Mouse (Mus musculus): Measurements from ENCODE around the gene Ppy.

Gene Ppy

DNA sequence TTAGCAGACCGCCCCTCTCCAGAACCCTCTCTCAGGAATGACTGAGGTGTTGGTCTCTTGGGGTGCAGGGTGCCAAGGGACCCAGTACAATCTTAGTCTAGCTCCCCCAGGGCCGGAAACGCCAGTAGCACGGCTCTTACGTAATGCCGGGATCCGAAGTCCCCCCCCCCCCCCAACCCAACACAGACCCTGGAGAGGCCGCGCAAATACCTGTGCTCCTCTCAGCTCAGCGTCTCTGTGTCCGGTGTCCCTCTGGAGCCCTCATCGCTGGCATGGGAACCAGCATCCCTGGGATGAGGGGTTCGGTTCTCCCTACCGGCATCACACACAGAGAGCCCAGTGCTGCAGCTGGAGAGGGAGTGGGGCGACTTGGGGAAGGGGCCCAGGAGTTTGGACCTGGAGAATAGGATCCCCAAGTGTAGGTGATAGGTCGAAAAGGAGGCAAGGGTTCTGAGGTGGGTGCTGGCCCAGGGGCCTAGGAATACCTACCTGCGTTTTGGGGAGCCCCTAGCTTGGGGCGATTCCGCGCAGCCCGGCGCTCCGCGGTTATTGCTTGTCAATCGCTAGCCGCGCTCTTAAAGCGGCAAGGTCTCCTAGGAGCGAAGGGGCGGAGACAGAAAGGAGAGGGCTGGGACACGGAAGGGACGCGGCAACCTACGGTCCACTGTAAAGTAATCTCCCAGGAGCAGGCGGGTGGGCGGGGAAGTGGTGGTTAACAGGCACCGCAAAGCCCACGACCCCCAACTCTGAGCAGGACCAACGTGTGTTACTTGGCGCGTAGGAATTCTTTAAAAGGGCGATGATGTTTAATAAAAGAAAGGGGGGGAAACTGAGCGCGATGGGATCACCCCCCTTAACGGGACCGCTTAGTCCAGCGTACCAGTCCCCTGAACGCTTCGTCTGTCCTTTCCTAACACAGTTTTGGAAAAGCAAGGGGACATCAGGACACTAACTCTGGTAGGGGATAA is 12.9 kb downstream of the Ppy start, which contains the start of gene Mpp2:
TSS of gene Mpp2 (minus strand) at position 585 of the 968 bp plus-strand sequence.
- DNase-seq: peak; percentile 70

DNA sequence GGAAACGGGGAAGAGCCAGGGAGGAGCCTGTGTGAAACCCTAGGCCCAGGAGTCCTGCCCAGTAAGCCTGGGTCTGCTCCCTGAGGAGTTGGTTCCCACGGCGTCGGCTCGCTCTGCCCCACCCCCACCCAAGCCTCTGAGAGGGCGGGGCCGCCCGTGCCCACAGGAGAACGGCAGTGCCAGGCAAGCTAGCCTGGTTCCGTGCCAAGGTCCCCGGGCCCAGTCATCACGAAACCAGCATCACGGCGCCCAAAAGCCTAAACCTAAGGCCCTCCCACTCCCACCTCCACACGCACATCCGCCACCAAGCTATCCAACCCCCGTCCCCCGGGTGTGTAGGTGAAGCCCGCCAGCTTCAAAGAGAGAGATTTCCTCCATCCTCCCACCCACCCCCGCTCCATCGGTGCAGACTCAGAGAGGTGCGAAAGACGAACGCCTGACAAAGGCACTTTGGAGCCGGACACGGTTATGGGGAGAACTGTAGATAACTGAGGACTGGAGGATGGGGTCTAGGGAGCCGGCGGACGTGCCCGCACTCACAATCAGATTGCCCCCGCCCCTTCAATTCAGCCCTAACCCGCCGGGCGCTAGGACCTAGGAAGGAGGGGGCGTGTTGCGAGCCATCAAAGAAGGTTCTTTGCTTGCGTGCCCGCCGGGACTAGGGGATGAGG is 13.9 kb downstream of the Ppy start:
- peak; percentile 84 for DNase-seq

DNA sequence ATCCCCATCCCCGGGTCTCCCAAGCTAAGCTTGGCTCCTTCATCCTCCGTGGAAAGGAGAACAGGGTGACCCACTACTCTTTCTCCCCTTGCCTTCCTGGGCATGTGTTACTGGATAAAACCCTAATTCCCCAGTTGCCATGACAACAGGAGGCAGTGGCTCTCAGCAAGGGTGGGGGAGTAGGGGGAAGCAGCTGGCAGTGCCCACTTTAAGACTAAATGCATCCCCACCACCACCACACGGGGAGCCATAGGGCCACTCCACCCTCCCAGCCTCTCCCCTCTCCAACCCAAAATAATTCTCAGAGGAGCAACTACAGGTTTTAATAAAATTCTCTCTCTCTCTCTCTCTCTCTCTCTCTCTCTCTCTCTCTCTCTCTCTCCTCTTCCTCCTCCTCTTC is 14.8 kb downstream of the Ppy start:
- DNase-seq: peak; percentile 74

DNA sequence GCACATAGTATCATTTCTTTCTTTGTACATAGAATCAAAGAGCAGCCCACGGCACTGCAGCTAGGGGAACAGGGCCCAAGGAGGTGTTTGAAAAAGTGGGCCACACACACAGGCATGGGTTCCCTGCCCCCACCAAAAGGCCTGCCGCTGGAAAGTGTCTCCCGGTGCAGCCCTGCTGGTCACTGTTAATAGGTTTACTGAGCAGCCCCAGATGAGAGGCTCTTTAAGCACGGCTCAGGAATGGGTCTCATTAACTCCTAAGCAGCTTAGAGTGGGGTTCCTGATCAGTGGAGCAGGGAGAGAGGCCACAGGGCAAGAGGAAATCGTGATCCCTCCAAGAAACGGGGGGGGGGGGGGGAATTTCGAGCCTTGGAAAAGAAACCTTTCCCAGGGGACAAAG is 17.0 kb downstream of the Ppy start:
- no peak for DNase-seq

DNA sequence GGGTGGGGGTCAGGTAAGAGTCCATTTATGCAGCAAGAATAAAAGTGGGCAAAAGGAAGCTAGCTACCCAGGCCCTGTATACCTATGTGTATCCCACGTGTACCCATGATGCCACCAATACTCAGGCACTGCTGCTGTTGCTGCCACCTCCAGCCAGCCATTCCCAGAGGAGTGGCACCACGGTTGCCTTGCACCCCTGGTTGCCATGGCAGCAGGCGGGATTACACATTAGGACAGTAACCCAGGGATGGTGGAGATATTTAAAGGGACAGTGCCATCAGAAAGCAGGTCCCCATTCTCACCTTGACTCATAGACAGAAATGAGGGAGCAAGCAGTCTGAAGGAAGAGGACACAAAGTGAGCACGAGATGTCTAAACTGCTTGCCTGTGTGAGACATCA is 17.9 kb downstream of the Ppy start:
- peak; percentile 40 for DNase-seq

DNA sequence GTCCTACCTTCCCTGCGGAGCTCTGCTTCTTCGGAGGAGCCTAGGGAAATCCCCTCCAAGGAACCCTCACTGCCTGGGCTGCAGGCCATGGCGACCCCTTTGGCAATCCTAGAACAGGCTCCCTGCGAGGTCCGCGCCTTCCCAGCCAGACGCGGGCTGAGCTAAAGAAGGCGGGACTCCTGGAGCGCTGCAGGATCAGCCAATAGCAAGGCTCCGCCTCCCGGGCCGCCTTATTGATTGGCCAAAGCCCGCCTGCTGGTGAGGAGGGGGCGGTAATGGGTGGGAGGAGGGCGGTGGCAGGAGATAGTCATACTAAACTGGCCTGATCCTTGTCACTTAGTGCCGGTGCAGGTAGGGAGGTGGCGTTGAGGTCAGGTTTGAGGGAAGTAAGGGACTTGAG is 18.8 kb downstream of the Ppy start:
- DNase-seq: peak; percentile 82

DNA sequence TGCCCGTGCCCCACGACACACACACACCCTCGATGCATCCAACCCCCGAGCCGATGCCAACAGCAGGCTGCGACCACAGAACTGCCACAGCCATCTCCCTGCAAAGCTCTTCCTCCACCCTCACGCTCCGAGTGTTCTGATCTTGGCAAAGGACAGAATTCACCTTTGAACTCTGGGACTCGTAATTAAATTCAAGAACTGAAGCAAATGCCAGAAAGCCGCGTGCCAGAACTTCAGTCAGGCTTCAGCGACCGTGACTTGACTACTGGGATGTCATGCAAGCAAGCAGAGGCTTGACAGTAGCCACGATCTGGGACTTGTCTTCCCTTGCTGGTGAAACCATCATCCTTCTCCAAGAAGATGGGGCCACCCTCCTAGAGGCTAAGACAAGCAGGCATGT is 27.4 kb downstream of the Ppy start:
- no peak for DNase-seq

DNA sequence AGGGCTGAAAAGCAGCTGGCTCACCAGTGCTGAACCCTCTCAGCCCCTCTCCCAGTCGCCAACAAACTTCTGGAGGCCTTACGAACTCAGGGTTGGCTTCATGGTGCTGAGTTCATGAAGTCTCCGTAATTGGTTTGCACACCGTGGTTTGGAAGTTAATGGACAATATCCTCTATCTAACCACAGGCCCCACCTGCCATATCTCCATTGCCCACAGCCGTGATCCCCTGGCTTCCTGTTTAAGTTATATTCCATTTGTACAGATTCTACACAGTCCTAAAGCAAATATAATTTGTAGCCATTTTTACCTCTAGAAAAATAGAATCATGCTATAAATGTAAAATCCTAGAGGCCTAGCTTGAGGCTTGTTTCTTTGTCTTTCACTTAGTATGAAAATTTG is 28.4 kb downstream of the Ppy start:
- no peak for DNase-seq

DNA sequence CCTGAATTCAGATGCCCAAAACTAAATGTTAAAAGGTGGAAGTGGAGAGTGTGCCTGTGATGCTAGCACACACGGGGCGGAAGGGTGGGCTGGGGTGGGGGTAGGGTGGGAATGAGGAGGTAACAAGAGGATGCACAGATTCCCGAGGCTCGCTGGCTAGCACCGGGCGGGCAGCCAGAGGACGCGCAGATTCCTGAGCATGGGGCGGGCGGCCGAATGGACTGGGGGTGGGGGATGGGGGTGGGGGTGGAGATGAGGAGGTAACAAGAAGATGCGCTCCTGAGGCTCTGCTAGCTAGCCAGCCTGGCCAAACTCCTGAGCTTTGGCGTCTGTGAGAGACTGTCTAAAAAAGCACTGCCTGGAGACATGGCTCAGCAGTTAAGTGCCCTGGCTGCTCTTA is 30.7 kb downstream of the Ppy start:
- no peak for DNase-seq

DNA sequence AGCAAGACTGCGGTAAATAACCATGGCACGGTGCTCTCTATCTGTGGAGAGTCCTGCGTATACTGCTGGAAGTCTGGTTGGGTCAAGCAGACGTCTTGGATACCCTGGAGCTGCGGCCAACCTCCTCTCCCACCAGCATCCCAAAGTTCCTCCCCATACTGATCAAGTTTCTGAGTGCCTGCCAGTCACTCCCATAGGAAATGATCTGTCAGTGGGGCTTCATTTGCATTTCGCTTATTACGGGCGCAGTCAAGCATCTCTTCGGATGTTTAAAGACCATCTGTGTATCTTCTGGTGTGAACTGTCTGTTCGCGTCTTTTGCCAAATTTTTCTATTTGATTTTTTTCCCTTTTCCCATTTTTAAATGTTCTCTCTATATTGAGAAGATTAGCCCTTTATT is 31.5 kb downstream of the Ppy start:
- no peak for DNase-seq

DNA sequence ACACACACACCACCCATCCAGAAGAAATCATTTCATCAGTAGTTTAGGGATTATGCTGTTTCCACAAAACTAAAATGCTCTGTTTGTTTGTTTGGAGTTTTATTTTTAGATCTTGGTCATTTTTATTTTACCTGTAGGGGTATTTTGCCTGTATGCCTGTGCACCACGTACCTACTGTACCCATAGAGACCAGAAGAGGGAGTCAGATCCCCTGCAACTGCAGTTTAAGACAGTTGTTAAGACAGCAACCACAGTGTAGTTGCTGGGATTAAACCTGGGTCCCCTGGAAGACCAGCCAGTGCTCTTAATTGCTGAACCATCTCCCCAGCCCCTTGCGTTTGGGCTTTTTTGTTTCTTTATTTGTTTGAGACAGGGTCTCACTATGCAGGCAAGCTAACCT is 32.1 kb downstream of the Ppy start:
- no peak for DNase-seq

DNA sequence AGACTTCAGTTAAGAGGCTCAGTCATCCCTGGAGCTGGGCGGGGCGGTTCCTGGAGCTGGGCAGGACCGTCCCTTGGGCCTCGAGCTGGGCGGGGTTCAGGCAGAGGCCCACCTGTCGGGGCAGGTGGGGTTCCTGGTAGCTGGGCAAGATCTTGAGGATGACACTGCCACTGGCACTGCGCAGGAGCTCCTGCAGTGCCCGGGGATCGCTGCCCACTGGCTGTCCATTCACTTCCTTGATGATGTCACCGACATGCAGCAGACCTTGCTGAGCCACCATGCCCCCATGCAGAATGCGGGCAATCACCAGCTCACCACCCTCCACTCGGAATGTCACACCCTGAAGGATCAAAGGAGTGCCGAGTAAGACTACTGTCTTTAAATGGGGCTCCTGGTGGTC is 38.0 kb downstream of the Ppy start:
- DNase-seq: no peak

DNA sequence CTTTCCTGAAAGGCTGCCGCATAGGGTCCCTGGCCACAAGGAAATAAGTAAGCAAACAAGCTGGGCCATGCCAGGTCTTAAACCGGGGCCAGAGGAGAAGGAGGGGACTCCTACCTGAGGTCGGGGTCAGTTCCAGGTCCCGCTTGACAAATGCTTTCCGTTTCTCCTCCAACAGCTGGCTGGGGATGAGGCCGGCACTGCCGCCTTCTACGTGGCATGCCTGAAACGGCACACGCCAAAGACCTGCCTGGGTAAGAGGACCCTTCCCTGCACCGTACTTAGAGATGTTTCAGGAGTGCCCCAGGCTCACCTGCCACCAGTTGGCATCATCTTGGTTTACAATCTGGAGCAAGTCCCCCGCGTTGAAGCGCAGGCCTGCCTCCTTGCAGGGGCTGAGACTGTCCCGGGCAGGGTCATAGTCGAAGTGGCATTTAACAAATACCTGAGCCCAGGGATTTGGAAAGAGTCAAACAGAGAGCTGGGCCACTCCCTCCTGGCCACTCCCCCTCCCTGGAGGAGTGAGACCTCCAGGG is 39.1 kb downstream of the Ppy start:
- no peak for DNase-seq

DNA sequence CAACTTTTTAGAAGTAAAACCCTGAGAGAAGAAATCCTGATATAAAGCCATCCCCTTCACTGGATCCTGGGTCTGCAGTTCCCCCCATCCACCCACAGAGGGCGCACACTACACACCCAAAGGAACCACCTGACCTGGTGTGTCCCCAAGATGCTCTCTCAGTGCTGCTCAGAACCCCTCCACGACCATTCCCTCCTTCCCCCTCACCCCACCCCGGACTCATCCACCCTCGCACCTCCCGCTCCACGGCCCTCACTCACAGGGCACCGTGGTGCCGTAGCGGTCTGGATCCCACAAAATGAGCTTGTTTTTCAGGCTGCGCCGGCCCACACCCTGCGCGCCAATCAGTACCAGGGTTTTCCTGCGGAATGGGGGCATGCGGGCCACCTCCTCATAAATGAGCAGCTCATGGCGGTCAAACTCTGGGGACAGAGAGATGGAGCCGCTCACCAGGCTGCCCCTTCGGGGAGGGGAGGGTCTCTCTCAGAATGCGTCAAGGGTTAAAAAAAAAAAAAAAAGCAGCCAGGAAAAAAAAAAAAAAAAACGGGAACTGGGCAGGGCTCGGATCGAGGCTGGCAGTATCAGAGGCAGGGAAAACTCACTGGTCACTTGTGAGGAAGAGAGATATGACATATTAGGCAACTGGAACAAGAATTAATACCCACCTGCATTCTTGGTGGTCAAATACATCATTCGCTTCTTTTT is 39.7 kb downstream of the Ppy start:
- DNase-seq: peak; percentile 64

DNA sequence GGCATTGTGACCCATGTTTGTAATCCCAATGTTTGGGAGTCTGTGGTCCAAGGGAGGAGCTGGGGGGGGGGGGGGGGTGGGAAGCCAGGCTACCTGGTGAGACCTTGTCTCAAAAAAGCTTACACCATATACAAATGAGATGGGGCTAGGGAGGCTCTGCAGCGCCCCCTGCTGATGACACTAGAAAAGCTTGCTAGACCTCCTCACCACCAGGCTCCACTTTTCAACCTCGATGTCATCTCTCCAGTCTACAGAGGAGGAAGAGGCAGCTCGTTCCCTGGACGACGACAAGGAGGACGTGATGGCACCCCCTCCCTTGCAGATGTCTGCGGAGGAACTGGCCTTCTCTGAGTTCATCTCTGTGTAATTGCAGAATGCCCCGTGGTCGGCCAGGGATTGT is 47.3 kb downstream of the Ppy start:
- peak; percentile 64 for DNase-seq

DNA sequence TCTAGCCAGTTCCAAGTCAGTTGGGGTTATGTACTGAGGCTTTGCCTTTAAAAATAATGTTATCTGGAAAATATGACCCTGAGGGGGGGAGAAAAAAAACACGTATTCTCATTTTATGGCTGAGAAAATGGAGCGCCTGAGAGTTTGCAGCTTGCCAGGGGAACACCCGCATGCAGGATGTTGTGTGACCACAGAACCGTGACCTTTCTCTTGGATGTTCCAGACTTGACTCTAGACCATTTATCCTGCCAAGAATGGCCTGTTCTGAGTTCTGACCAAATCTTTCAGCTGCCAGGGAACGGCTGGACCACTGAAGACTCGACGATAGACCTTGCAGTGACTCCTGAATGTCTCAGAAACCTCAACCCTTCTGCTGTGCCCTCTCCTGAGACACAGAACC is 47.9 kb downstream of the Ppy start:
- DNase-seq: no peak

DNA sequence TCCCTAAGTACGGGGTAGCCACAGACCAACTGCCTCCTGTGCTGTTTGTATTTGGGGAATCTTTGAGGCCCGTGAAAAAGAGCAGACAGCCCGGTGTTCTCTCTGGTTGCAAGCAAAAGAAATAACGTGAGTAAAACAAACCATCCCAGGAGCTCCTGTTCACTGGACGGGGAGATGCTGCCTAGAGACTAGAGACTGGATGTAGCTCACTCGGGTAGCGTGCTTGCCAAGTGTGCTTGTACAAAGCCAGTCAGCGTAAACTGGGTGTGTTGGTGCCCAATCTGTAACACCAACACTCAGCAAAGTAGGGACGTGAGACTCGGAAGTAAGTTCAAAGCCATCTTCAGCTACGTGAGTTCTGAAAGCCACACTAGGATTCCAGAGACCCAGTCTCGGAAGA is 48.4 kb downstream of the Ppy start:
- no peak for DNase-seq

DNA sequence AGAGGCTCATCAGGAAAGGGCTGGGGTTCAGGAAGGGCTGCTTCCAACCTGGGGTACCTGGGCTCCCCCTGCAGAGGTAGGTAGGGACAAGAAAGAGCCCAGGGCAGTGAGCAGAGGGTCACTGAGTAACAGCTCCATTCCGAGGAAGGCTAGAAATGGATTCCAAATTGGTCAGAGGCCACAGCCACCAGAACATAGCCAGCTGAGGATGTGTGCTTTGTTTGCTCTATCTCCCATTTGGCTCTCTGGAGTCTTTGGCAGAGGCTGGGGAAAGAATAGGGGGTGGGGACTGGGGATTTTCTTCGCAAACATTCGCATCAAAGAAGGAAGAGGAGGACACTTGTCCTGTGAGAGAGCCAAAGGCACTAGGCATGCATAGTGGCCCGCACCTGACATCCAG is 49.2 kb downstream of the Ppy start:
- no peak for DNase-seq

DNA sequence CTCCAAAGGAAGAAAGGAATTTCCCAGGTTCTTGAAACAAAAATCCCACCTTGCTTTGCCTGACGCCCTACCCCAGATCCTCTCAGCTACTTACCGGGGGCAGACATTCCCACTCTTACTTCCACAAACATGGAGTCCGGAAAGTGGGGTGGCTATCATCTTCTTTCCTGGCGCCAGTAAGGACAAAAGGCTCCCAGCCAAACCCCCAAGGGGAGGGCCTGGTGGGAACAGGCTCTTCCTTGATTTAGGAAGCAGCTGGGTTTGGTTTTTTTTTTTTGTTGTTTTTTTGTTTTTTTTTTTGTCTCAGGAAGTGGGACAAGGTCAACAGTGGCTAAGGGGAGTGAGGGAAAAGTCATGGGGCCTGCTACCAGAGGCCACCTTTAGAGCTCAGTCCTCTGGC is 49.6 kb downstream of the Ppy start:
- no peak for DNase-seq
